Mouse (Mus musculus): ENCODE data around the gene Naa16.
"Not testable (repeated sequence)": the region's sequence is repeated elsewhere in the genome, so short reads cannot be mapped to it uniquely, and the experiment has no call there.

Gene Naa16

GRCm38 (mm10) chr14:79390265-79390926 lies at the start of gene Naa16:
Naa16 (minus strand) TSS chr14:79390778.
- DNase-seq (ENCODE audit: extremely low read depth, insufficient read length, low spot score) = peak; percentile 90

GRCm38 (mm10) chr14:79434068-79434467 lies 43.5 kb upstream of the Naa16 start:
- no peak for DNase-seq (ENCODE audit: extremely low read depth, insufficient read length, low spot score)

GRCm38 (mm10) chr14:79426730-79427365 lies 36.3 kb upstream of the Naa16 start:
- not testable (repeated sequence) for DNase-seq (ENCODE audit: extremely low read depth, insufficient read length, low spot score)

- peak; percentile 3 for DNase-seq (ENCODE audit: extremely low read depth, insufficient read length, low spot score)
These were observed 35.6 kb upstream of the Naa16 start, which contains the start of gene Kbtbd7 for GRCm38 (mm10) chr14:79425979-79426729. Kbtbd7 (plus strand) TSS chr14:79426511.

GRCm38 (mm10) chr14:79420083-79420685 lies 29.6 kb upstream of the Naa16 start:
- DNase-seq (ENCODE audit: extremely low read depth, insufficient read length, low spot score) = no peak

- no peak for DNase-seq (ENCODE audit: extremely low read depth, insufficient read length, low spot score)
These were observed 22.5 kb upstream of the Naa16 start for GRCm38 (mm10) chr14:79413121-79413520.

- no peak for DNase-seq (ENCODE audit: extremely low read depth, insufficient read length, low spot score)
These were observed 20.1 kb upstream of the Naa16 start for GRCm38 (mm10) chr14:79410662-79411061.

- no peak for DNase-seq (ENCODE audit: extremely low read depth, insufficient read length, low spot score)
These were observed 18.8 kb upstream of the Naa16 start for GRCm38 (mm10) chr14:79409278-79409830.

GRCm38 (mm10) chr14:79407641-79408040 lies 17.1 kb upstream of the Naa16 start:
- no peak for DNase-seq (ENCODE audit: extremely low read depth, insufficient read length, low spot score)

- peak; percentile 62 for DNase-seq (ENCODE audit: extremely low read depth, insufficient read length, low spot score)
These were observed 6.9 kb upstream of the Naa16 start, which contains the start of gene Mtrf1 for GRCm38 (mm10) chr14:79397321-79398122. Mtrf1 (plus strand) TSS chr14:79397772.

- peak; percentile 38 for DNase-seq (ENCODE audit: extremely low read depth, insufficient read length, low spot score)
These were observed 4.0 kb upstream of the Naa16 start for GRCm38 (mm10) chr14:79394564-79394963.

GRCm38 (mm10) chr14:79393289-79393688 lies 2.7 kb upstream of the Naa16 start:
- no peak for DNase-seq (ENCODE audit: extremely low read depth, insufficient read length, low spot score)

GRCm38 (mm10) chr14:79389438-79390264 lies 927 bp downstream of the Naa16 start:
- no peak for DNase-seq (ENCODE audit: extremely low read depth, insufficient read length, low spot score)

- DNase-seq (ENCODE audit: extremely low read depth, insufficient read length, low spot score) = no peak
These were observed 2.3 kb downstream of the Naa16 start for GRCm38 (mm10) chr14:79388304-79388703.

GRCm38 (mm10) chr14:79383120-79383519 lies 7.5 kb downstream of the Naa16 start:
- DNase-seq (ENCODE audit: extremely low read depth, insufficient read length, low spot score) = no peak

- DNase-seq (ENCODE audit: extremely low read depth, insufficient read length, low spot score) = no peak
These were observed 13.5 kb downstream of the Naa16 start for GRCm38 (mm10) chr14:79377041-79377440.

- DNase-seq (ENCODE audit: extremely low read depth, insufficient read length, low spot score) = no peak
These were observed 32.5 kb downstream of the Naa16 start for GRCm38 (mm10) chr14:79358055-79358454.

- DNase-seq (ENCODE audit: extremely low read depth, insufficient read length, low spot score) = no peak
These were observed 44.2 kb downstream of the Naa16 start for GRCm38 (mm10) chr14:79346384-79346783.

- no peak for DNase-seq (ENCODE audit: extremely low read depth, insufficient read length, low spot score)
These were observed 55.0 kb downstream of the Naa16 start for GRCm38 (mm10) chr14:79335613-79336012.
